Mouse (Mus musculus) cerebellum, postnatal 10 days (tissue): ENCODE results near the gene Pdlim5.
"Not testable (repeated sequence)": the region's sequence is repeated elsewhere in the genome, so short reads cannot be mapped to it uniquely, and the experiment has no call there.

Source experiments
- DNase-seq, 2 experiments: peaks; one replicate each; pipeline ENCODE4 v3.0.0; 2021; ENCODE audit warnings: mixed read lengths in 2 of 2

Gene Pdlim5

GRCm38 (mm10) chr3:142256371-142256770, 139.1 kb downstream of the Pdlim5 start:
- no peak for DNase-seq

- DNase-seq: no peak
Observed at GRCm38 (mm10) chr3:142252086-142252485, 143.4 kb downstream of the Pdlim5 start.

- no peak for DNase-seq
Observed at GRCm38 (mm10) chr3:142249458-142249857, 146.0 kb downstream of the Pdlim5 start.

- DNase-seq: no peak
Observed at GRCm38 (mm10) chr3:142243263-142243662, 152.2 kb downstream of the Pdlim5 start.

GRCm38 (mm10) chr3:142239298-142239697, 156.2 kb downstream of the Pdlim5 start:
- no peak for DNase-seq

- DNase-seq: no peak
Observed at GRCm38 (mm10) chr3:142238260-142239046, 157.0 kb downstream of the Pdlim5 start.

- no peak for DNase-seq
Observed at GRCm38 (mm10) chr3:142237621-142238020, 157.9 kb downstream of the Pdlim5 start.

- peak; percentile 9 to 13 for DNase-seq
Observed at GRCm38 (mm10) chr3:142233606-142234465, 161.7 kb downstream of the Pdlim5 start.

GRCm38 (mm10) chr3:142228665-142229064, 166.8 kb downstream of the Pdlim5 start:
- DNase-seq: peak in 1 of 2 experiments; percentile 8

GRCm38 (mm10) chr3:142222471-142223103, 172.9 kb downstream of the Pdlim5 start:
- no peak for DNase-seq

GRCm38 (mm10) chr3:142219910-142220309, 175.6 kb downstream of the Pdlim5 start:
- no peak for DNase-seq

GRCm38 (mm10) chr3:142212821-142213220, 182.7 kb downstream of the Pdlim5 start:
- no peak for DNase-seq

GRCm38 (mm10) chr3:142212186-142212585, 183.3 kb downstream of the Pdlim5 start:
- DNase-seq: no peak

- DNase-seq: peak; percentile 5 to 7
Observed at GRCm38 (mm10) chr3:142209981-142210380, 185.5 kb downstream of the Pdlim5 start.

GRCm38 (mm10) chr3:142209057-142209456, 186.4 kb downstream of the Pdlim5 start:
- DNase-seq: peak; percentile 84 to 91

GRCm38 (mm10) chr3:142207488-142207887, 188.0 kb downstream of the Pdlim5 start:
- no peak for DNase-seq

- DNase-seq: no peak
Observed at GRCm38 (mm10) chr3:142206316-142206715, 189.2 kb downstream of the Pdlim5 start.

GRCm38 (mm10) chr3:142196142-142196541, 199.4 kb downstream of the Pdlim5 start:
- DNase-seq: peak in 1 of 2 experiments; percentile 13

- not testable (repeated sequence) for DNase-seq
Observed at GRCm38 (mm10) chr3:142191627-142192026, 203.9 kb downstream of the Pdlim5 start.
